Mouse (Mus musculus): ENCODE results near the gene Dgkd. TPM values are rescaled to one million over a fixed set of nuclear protein-coding genes. Genes with fewer than 3 reads are reported as not detected.
A peak's percentile ranks its signal among the peaks of the same experiment; 100 is the strongest.
"Not testable (repeated sequence)": the region's sequence is repeated elsewhere in the genome, so short reads cannot be mapped to it uniquely, and the experiment has no call there.

Gene Dgkd
- polyA plus RNA-seq, 1 experiment from 2014 or later = 30.0 TPM

DNA sequence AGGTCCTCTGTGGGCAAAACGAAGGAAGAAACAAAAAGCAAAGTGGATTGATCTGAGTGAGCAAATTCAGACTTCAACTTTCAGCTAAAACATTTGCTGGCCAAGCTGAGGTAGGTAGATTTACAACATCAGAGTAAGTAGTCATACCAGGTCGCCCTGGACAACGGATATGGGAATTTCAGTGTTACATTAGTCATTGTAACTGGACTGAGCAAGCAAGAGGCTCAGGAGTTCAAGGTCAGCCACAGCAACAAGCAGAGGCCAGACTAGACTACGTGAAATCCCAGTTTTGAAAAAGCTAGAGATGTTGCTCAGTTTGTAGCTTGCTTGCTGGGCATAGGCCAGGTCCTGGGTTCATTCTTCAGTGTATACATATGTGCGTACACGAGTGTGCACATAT is 27.1 kb upstream of the Dgkd start:
- H3K36me3 ChIP-seq (ENCODE audit: control insufficient read depth, insufficient read depth, low read length) = no peaks in the 10 kb centered on the region
- H3K4me2 ChIP-seq (ENCODE audit: low read depth, low read length) = no peak overlapping the region
- no peaks in the 10 kb centered on the region for H3K27me3 ChIP-seq (ENCODE audit: control insufficient read depth, insufficient read depth, low read length)
- WGBS = 81% methylated on average over 6 of the region's 6 CpGs
- peaks cover 8% of the 10 kb centered on the region; the same call in 1 of the 2 replicates for H3K4me1 ChIP-seq (ENCODE audit: control insufficient read depth, insufficient read depth, low read length)
- no peak overlapping the region for H3K27ac ChIP-seq (ENCODE audit: low read length)
- no peak overlapping the region for H3K4me3 ChIP-seq (replicated peaks; ENCODE audit: low read length)
- no peak overlapping the region for H3K9ac ChIP-seq (ENCODE audit: low read length)
- no peaks in the 10 kb centered on the region for H3K9me3 ChIP-seq (replicated peaks; ENCODE audit: control insufficient read depth, low read length)
- no peak for ATAC-seq (ENCODE audit: insufficient read depth, low FRiP score)

DNA sequence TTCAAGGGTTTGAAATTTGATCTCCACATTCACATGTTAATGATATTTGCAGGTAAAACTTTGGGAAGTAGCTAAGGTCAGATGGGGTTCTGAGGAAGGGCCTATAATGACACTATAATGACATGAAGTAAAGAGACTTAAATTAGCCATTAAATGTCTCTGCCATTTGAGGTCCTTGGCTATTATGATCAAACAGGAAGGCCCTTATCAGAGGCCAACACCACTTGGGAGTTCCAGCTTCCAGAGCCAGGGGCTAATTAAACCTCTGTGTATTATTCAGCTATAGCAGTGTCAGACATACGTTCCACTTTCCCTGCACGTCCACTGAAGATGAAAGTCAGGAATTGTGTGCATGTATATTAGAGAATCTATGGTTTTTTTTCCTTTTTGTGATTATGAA is 26.6 kb upstream of the Dgkd start:
- Histone ChIP-seq H3K4me2 (ENCODE audit: low read depth, low read length) (no peak overlapping the region), H3K4me3 (replicated peaks; ENCODE audit: low read length) (no peak overlapping the region), H3K27ac (ENCODE audit: low read length) (no peak overlapping the region), H3K36me3 (ENCODE audit: control insufficient read depth, insufficient read depth, low read length) (no peaks in the 10 kb centered on the region), H3K9ac (ENCODE audit: low read length) (no peak overlapping the region), H3K9me3 (replicated peaks; ENCODE audit: control insufficient read depth, low read length) (no peaks in the 10 kb centered on the region), H3K4me1 (ENCODE audit: control insufficient read depth, insufficient read depth, low read length) (peaks cover 8% of the 10 kb centered on the region; the same call in 1 of the 2 replicates), H3K27me3 (ENCODE audit: control insufficient read depth, insufficient read depth, low read length) (no peaks in the 10 kb centered on the region)
- no peak for ATAC-seq (ENCODE audit: insufficient read depth, low FRiP score)
- WGBS = 79% methylated on average over 2 of the region's 2 CpGs

DNA sequence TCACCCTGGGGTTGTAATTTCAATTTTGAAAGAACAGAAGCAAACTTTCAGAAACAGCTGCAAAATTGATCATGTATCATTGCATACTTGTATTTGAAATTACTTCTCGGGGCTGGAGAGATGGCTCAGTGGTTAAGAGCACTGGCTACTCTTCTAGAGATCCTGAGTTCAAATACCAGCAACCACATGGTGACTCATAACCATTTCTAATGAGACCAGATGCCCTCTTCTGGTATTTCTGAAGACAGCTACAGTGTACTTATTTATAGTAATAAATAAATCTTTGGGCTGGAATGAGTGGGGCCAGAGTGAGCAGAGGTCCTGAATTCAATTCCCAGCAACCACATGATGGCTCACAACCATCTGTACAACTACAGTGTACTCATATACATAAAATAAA is 25.6 kb upstream of the Dgkd start:
- not testable (repeated sequence) for H3K27ac ChIP-seq (ENCODE audit: low read length); ATAC-seq (ENCODE audit: insufficient read depth, low FRiP score); H3K4me3 ChIP-seq (replicated peaks; ENCODE audit: low read length); H3K9me3 ChIP-seq (replicated peaks; ENCODE audit: control insufficient read depth, low read length); H3K36me3 ChIP-seq (ENCODE audit: control insufficient read depth, insufficient read depth, low read length); H3K9ac ChIP-seq (ENCODE audit: low read length); H3K27me3 ChIP-seq (ENCODE audit: control insufficient read depth, insufficient read depth, low read length); H3K4me2 ChIP-seq (ENCODE audit: low read depth, low read length); H3K4me1 ChIP-seq (ENCODE audit: control insufficient read depth, insufficient read depth, low read length)
- WGBS = 68% methylated on average over 1 of the region's 1 CpGs

DNA sequence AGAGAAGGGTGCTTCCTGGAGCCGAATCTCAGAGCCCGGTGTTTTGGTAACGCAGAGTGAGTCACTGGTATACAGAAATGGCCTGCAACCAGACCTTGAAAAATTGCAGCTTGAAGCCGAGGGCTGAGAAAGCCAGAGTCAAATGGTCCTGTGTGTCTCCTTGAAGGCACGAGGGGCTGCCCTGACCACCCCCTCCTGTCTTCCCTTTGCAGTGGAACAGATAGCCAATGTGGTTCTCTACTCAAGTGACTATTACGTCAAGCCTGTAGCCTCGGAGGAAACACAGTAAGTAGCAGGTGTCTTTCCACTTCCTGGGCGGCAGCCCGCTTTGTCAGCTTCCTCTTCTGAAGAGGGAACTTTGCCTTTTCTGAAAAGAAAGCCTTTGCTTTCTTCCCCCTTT is 24.9 kb upstream of the Dgkd start:
- Histone ChIP-seq H3K27me3 (ENCODE audit: control insufficient read depth, insufficient read depth, low read length) (no peaks in the 10 kb centered on the region), H3K4me3 (replicated peaks; ENCODE audit: low read length) (no peak overlapping the region), H3K36me3 (ENCODE audit: control insufficient read depth, insufficient read depth, low read length) (no peaks in the 10 kb centered on the region), H3K9me3 (replicated peaks; ENCODE audit: control insufficient read depth, low read length) (no peaks in the 10 kb centered on the region), H3K4me1 (ENCODE audit: control insufficient read depth, insufficient read depth, low read length) (peaks cover 8% of the 10 kb centered on the region; the same call in 1 of the 2 replicates), H3K27ac (ENCODE audit: low read length) (no peak overlapping the region), H3K9ac (ENCODE audit: low read length) (no peak overlapping the region), H3K4me2 (ENCODE audit: low read depth, low read length) (no peak overlapping the region)
- WGBS = 42% methylated on average over 9 of the region's 9 CpGs
- no peak for ATAC-seq (ENCODE audit: insufficient read depth, low FRiP score)

DNA sequence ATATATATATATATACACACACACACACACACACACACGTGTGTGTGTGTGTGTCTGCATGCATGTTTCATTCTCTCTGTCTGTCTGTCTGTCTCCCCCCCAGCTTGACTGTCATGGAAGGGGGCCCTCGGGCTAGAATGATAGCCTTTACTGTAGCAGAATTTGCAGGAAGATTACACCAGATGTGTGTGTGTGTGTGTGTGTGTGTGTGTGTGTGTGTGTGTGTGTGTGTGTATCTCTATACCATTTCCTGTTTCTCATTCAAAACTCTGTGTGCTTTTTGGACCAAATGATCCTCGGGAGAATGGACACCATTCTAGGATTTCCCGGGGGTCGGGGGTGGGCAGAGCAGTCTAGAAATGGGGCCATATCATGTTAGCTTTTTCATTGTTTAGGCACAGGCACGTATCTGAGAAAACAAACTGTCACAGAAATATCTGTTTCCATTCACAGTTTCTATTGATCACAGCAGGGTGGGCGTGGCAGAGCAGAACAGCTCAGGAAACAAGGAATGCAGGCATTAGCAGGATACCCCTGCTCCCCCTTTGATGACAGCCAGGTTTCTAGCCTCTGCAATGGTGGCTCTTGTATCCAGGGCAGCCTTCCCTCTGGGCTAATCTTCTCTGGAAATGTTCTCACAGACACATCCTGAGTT is 24.0 kb upstream of the Dgkd start:
- ATAC-seq (ENCODE audit: insufficient read depth, low FRiP score) = no peak
- no peak overlapping the region for H3K4me2 ChIP-seq (ENCODE audit: low read depth, low read length)
- whole genome bisulfite sequencing = 31% methylated on average over 7 of the region's 7 CpGs

DNA sequence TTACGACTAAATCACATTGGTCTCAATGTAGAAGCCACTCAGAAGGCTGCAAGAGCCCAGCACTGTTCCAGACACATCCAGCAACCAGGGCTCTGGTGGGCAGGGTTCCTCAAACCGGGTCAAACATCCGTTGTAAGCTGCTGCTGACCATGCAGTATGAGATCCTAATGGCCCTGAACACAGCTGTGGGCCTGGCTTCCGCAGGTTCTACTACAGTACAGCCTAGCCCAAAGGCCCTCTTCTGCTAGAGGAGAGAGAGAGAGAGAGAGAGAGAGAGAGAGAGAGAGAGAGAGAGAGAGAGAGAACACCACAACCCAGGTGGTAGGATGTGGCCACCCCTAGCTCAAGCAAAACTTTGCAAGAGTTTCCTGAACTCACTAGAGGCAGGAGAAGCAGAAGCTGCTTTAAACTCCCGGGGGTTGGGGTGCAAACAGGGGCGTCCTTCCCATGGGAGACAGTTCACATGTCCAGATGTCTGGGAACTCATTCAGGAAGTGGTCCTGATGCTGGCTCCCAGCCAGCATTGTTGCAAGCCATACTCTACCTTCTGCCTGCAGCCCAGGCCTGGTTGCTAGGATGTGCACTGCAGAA is 23.4 kb upstream of the Dgkd start:
- peaks cover 8% of the 10 kb centered on the region; the same call in 1 of the 2 replicates for H3K4me1 ChIP-seq (ENCODE audit: control insufficient read depth, insufficient read depth, low read length)
- no peaks in the 10 kb centered on the region for H3K27me3 ChIP-seq (ENCODE audit: control insufficient read depth, insufficient read depth, low read length)
- no peak overlapping the region for H3K4me3 ChIP-seq (replicated peaks; ENCODE audit: low read length)
- no peaks in the 10 kb centered on the region for H3K36me3 ChIP-seq (ENCODE audit: control insufficient read depth, insufficient read depth, low read length)
- H3K27ac ChIP-seq (ENCODE audit: low read length) = peak overlapping the region; percentile 18
- ATAC-seq (ENCODE audit: insufficient read depth, low FRiP score) = peak; percentile 29; the same call in 1 of the 2 replicates
- 39% methylated on average over 6 of the region's 6 CpGs for WGBS
- H3K4me2 ChIP-seq (ENCODE audit: low read depth, low read length) = no peak overlapping the region
- H3K9ac ChIP-seq (ENCODE audit: low read length) = no peak overlapping the region
- no peaks in the 10 kb centered on the region for H3K9me3 ChIP-seq (replicated peaks; ENCODE audit: control insufficient read depth, low read length)

More for the DNA sequence above, 24.0 kb upstream of the Dgkd start:
- H3K9ac ChIP-seq (ENCODE audit: low read length) = no peak overlapping the region
- no peaks in the 10 kb centered on the region for H3K9me3 ChIP-seq (replicated peaks; ENCODE audit: control insufficient read depth, low read length)
- H3K36me3 ChIP-seq (ENCODE audit: control insufficient read depth, insufficient read depth, low read length) = no peaks in the 10 kb centered on the region
- no peak overlapping the region for H3K4me3 ChIP-seq (replicated peaks; ENCODE audit: low read length)
- peak overlapping the region; percentile 18; the same call in 1 of the 2 replicates for H3K27ac ChIP-seq (ENCODE audit: low read length)
- peaks cover 8% of the 10 kb centered on the region; the same call in 1 of the 2 replicates for H3K4me1 ChIP-seq (ENCODE audit: control insufficient read depth, insufficient read depth, low read length)
- H3K27me3 ChIP-seq (ENCODE audit: control insufficient read depth, insufficient read depth, low read length) = no peaks in the 10 kb centered on the region

DNA sequence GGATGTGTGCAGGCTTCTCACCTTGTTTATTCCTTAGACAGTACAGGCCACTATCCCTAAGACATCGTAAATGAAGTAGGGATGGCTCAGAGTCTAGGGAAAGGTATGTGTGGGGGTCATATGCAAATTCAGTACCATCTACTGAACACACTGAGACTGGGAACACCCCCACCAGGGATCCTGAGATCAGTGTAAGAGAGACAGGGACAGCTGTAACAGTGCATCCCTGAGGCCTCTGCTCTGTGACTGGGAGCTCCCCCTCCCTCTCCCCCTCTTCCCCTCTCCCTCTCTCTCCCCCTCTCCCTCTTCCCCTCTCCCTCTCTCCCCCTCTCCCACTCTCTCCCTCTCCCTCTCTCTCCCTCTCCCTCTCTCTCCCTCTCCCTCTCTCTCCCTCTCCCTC is 16.6 kb upstream of the Dgkd start:
- Histone ChIP-seq H3K27ac (ENCODE audit: low read length) (no peak overlapping the region), H3K4me1 (ENCODE audit: control insufficient read depth, insufficient read depth, low read length) (no peaks in the 10 kb centered on the region), H3K27me3 (ENCODE audit: control insufficient read depth, insufficient read depth, low read length) (no peaks in the 10 kb centered on the region), H3K4me2 (ENCODE audit: low read depth, low read length) (no peak overlapping the region), H3K9me3 (replicated peaks; ENCODE audit: control insufficient read depth, low read length) (no peaks in the 10 kb centered on the region), H3K36me3 (ENCODE audit: control insufficient read depth, insufficient read depth, low read length) (no peaks in the 10 kb centered on the region), H3K4me3 (replicated peaks; ENCODE audit: low read length) (no peak overlapping the region), H3K9ac (ENCODE audit: low read length) (no peak overlapping the region)
- 67% methylated on average over 1 of the region's 1 CpGs for WGBS
- no peak for ATAC-seq (ENCODE audit: insufficient read depth, low FRiP score)

DNA sequence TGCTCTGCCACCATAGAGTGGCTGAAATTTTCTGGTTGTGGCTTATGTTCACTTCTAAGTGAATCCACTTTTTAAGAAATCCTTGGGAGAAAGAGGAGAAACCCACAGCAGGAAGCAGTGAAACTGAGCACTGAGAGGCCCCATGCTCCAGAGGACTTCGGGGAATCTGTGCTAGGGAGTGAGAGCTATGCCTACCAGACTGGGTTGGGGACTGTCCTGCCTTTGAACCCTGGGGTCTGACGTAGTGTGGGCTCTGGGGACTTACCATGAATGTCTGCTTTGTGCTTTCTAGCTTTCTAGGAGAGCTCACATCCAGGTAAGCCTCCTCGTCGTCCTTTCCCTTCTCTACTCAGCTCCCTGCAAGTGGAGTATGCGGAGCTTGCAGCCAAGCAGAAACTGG is 16.1 kb upstream of the Dgkd start:
- H3K4me2 ChIP-seq (ENCODE audit: low read depth, low read length) = no peak overlapping the region
- ATAC-seq (ENCODE audit: insufficient read depth, low FRiP score) = no peak
- H3K4me1 ChIP-seq (ENCODE audit: control insufficient read depth, insufficient read depth, low read length) = no peaks in the 10 kb centered on the region
- no peaks in the 10 kb centered on the region for H3K36me3 ChIP-seq (ENCODE audit: control insufficient read depth, insufficient read depth, low read length)
- H3K9me3 ChIP-seq (replicated peaks; ENCODE audit: control insufficient read depth, low read length) = no peaks in the 10 kb centered on the region
- 59% methylated on average over 5 of the region's 5 CpGs for WGBS
- no peak overlapping the region for H3K9ac ChIP-seq (ENCODE audit: low read length)
- no peak overlapping the region for H3K27ac ChIP-seq (ENCODE audit: low read length)
- H3K27me3 ChIP-seq (ENCODE audit: control insufficient read depth, insufficient read depth, low read length) = no peaks in the 10 kb centered on the region
- no peak overlapping the region for H3K4me3 ChIP-seq (replicated peaks; ENCODE audit: low read length)

DNA sequence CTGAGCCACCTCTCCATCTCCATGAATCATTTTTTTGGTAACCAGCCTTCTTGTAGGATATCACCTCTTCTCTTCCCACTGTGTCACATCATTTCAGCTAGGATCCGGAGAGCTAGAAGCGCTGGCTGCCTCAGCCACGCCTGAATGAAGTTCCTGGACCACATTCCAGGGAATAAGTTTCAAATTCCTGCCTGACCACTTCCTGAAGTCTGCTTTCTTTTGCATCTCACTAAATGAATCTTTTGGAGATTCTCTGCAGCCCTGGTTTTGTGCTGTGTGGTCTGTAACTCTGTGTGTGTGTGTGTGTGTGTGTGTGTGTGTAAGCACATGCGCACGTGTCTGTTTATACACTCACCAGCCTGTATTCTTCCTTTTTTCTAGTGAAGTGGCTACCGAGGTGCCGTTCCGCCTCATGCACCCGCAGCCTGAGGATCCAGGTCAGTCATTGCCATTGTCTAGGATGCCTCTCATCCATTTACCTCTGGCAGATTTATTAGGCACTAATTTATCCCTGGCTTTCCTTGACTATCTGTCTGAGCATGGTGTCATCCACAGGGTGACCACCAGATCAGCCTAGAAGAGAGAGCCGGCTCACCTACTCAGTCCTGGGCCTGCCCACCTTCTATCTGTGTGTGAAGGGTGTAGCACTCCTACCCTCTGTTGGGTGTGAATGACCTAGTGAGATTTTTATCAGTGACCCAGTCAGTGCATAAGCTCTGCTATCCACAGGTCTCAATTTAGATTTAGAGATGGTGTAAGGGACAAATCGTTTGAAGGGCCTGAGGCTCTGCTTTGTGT is 12.5 kb upstream of the Dgkd start:
- H3K4me2 ChIP-seq (ENCODE audit: low read depth, low read length) = no peak overlapping the region
- no peak for ATAC-seq (ENCODE audit: insufficient read depth, low FRiP score)
- H3K36me3 ChIP-seq (ENCODE audit: control insufficient read depth, insufficient read depth, low read length) = no peaks in the 10 kb centered on the region
- 62% methylated on average over 11 of the region's 11 CpGs for WGBS
- H3K9ac ChIP-seq (ENCODE audit: low read length) = no peak overlapping the region
- H3K9me3 ChIP-seq (replicated peaks; ENCODE audit: control insufficient read depth, low read length) = no peaks in the 10 kb centered on the region
- H3K27me3 ChIP-seq (ENCODE audit: control insufficient read depth, insufficient read depth, low read length) = no peaks in the 10 kb centered on the region
- no peak overlapping the region for H3K27ac ChIP-seq (ENCODE audit: low read length)
- H3K4me3 ChIP-seq (replicated peaks; ENCODE audit: low read length) = no peak overlapping the region
- H3K4me1 ChIP-seq (ENCODE audit: control insufficient read depth, insufficient read depth, low read length) = no peaks in the 10 kb centered on the region

Measured in stomach, embryonic 16.5 days (tissue).